Mouse (Mus musculus): ENCODE measurements around the gene Ccdc141.

- TF ChIP-seq CTCF (IDR thresholded peaks at IDR 0.05; ENCODE audit: low read depth), result no peak
- TF ChIP-seq EP300 (IDR thresholded peaks at IDR 0.05; ENCODE audit: low read depth), result no peak
Measured at GRCm38 (mm10) chr2:77073930-77074329, 96.5 kb downstream of the Ccdc141 start.
